Comparison of ENCODE assay signal across 8 mouse cellular contexts in genomic region chr7:24462388-24463319, GRCm38 (mm10). TPM values are rescaled to one million over a fixed set of nuclear protein-coding genes. Genes with fewer than 3 reads are reported as not detected.
DNase-seq lines count a peak whose midpoint lies in the region; ATAC-seq and TF ChIP-seq lines count a peak whose summit lies in the region.

TSS of gene Plaur (plus strand) at chr7:24462484.

- 7% methylated on average over 25 of the region's 27 CpGs for WGBS in forebrain, embryonic 13.5 days
- WGBS in hindbrain, embryonic 16.5 days, result 9% methylated on average over 26 of the region's 27 CpGs
- WGBS in liver, embryonic 14.5 days (ENCODE audit: insufficient replicate concordance), result 2% methylated on average over 27 of the region's 27 CpGs

- H3K9ac ChIP-seq in forebrain, embryonic 13.5 days, result no peak within 1 kb of the TSS
- no peak within 1 kb of the TSS for H3K9ac ChIP-seq in hindbrain, embryonic 16.5 days (ENCODE audit: low read depth, low read length)
- H3K9ac ChIP-seq in liver, embryonic 14.5 days (replicated peaks), result no peak within 1 kb of the TSS

- no peak within 1 kb of the TSS for H3K27ac ChIP-seq in forebrain, embryonic 13.5 days
- H3K27ac ChIP-seq in hindbrain, embryonic 16.5 days (ENCODE audit: low read depth, low read length), result no peak within 1 kb of the TSS
- no peak within 1 kb of the TSS for H3K27ac ChIP-seq in liver, embryonic 14.5 days

- no peak within 1 kb of the TSS for H3K4me3 ChIP-seq in forebrain, embryonic 13.5 days
- no peak within 1 kb of the TSS for H3K4me3 ChIP-seq in hindbrain, embryonic 16.5 days (ENCODE audit: low read length)
- peak within 1 kb of the TSS; percentile 13 to 33; a peak in 3 of 4 replicates for H3K4me3 ChIP-seq in liver, embryonic 14.5 days (ENCODE audit: insufficient read depth in 1 of 2, low read depth in 2 of 2, low read length in 2 of 2)

- peak; percentile 24; the same call in 1 of the 2 replicates for ATAC-seq in forebrain, embryonic 13.5 days
- ATAC-seq in hindbrain, embryonic 16.5 days, result peak; percentile 54; the same call in 1 of the 2 replicates
- ATAC-seq in liver, embryonic 14.5 days (ENCODE audit: insufficient read depth), result peak; percentile 48

- DNase-seq in retina, postnatal 1 day, result peak; percentile 27
- DNase-seq in retina, embryonic 14.5 days (ENCODE audit: low spot score), result no peak
- DNase-seq in liver, embryonic 14.5 days (ENCODE audit: low read depth in 3 of 3, low spot score in 3 of 3), result no peak
- peak; percentile 61 for DNase-seq in neural tube, embryonic 10.5 days (ENCODE audit: extremely low spot score, low spot score)
- no peak for DNase-seq in cerebellum, adult 9-11 months
- no peak for DNase-seq in layer of hippocampus, postnatal 36 days

- no peak for TF ChIP-seq CTCF in liver, embryonic 14.5 days (IDR thresholded peaks at IDR 0.05; ENCODE audit: low read depth)

- no peaks in the 10 kb centered on the region for H3K9me3 ChIP-seq in forebrain, embryonic 13.5 days (replicated peaks)
- H3K9me3 ChIP-seq in hindbrain, embryonic 16.5 days (ENCODE audit: control insufficient read depth, low read length), result no peaks in the 10 kb centered on the region
- no peaks in the 10 kb centered on the region for H3K9me3 ChIP-seq in liver, embryonic 14.5 days (ENCODE audit: control insufficient read depth, low read length)

- peaks cover 16% of the 10 kb centered on the region; the same call in 1 of the 2 replicates for H3K27me3 ChIP-seq in forebrain, embryonic 13.5 days
- H3K27me3 ChIP-seq in hindbrain, embryonic 16.5 days (replicated peaks; ENCODE audit: control insufficient read depth, insufficient read depth, low read length), result no peaks in the 10 kb centered on the region; the same call in 1 of the 2 replicates
- no peaks in the 10 kb centered on the region for H3K27me3 ChIP-seq in liver, embryonic 14.5 days (ENCODE audit: control insufficient read depth, insufficient read depth, low read length)

- no peaks in the 10 kb centered on the region for H3K36me3 ChIP-seq in forebrain, embryonic 13.5 days (ENCODE audit: poor library complexity, severe bottlenecking)
- H3K36me3 ChIP-seq in hindbrain, embryonic 16.5 days (ENCODE audit: control insufficient read depth, insufficient read depth, low read length), result no peaks in the 10 kb centered on the region
- H3K36me3 ChIP-seq in liver, embryonic 14.5 days (replicated peaks; ENCODE audit: control insufficient read depth, insufficient read depth, low read depth), result no peaks in the 10 kb centered on the region

- H3K4me1 ChIP-seq in forebrain, embryonic 13.5 days, result peaks cover 9% of the 10 kb centered on the region
- peaks cover 3% of the 10 kb centered on the region; the same call in 1 of the 2 replicates for H3K4me1 ChIP-seq in hindbrain, embryonic 16.5 days (ENCODE audit: control insufficient read depth, insufficient read depth, low read depth, low read length)
- peaks cover 0 to 4% of the 10 kb centered on the region in 2 experiments; a peak in 2 of 4 replicates for H3K4me1 ChIP-seq in liver, embryonic 14.5 days (replicated peaks; ENCODE audit: control insufficient read depth in 2 of 2, insufficient read depth in 2 of 2, low read length in 1 of 2)

- H3K4me2 ChIP-seq in forebrain, embryonic 13.5 days, result peak within 1 kb of the TSS; percentile 19; the same call in 1 of the 2 replicates
- H3K4me2 ChIP-seq in hindbrain, embryonic 16.5 days (ENCODE audit: low read length), result peak within 1 kb of the TSS; percentile 8
- H3K4me2 ChIP-seq in liver, embryonic 14.5 days (ENCODE audit: low read depth), result peak within 1 kb of the TSS; percentile 1

- no peak for TF ChIP-seq EP300 in liver, embryonic 14.5 days (IDR thresholded peaks at IDR 0.05; ENCODE audit: low read depth)

RNA-seq across cellular contexts. Expression of gene Plaur, which starts in this region (rescaled TPM):
- 1.3 TPM in 2 replicates for polyA plus RNA-seq in forebrain, embryonic 13.5 days (2015; fragmentation: Nextera tagmentation; extraction: Ambion mirVana)
- polyA plus RNA-seq in hindbrain, embryonic 16.5 days (2015; fragmentation: Nextera tagmentation; extraction: Ambion mirVana), result 1.8 and 2.2 TPM in 2 replicates
- 1.7 and 2.1 TPM in 2 replicates for polyA plus RNA-seq in liver, embryonic 14.5 days (2012; rRNA removed)
- 2.7 and 3.5 TPM in 2 replicates for polyA plus RNA-seq in liver, embryonic 14.5 days (2014; fragmentation: Nextera tagmentation; extraction: Ambion mirVana)
- total RNA-seq in layer of hippocampus, postnatal 36 days (2021), result under 1 TPM in 1 of 2 experiments, not detected in 1; 0.68 TPM

Comparison
In these comparisons a context has a peak if more than half of its experiments do, and no peak if none do; other contexts are left out.
1. DNase-seq: peak in retina, postnatal 1 day (single experiment) and neural tube, embryonic 10.5 days (single experiment); none in retina, embryonic 14.5 days (single experiment), liver, embryonic 14.5 days (0 of 3), cerebellum, adult 9-11 months (single experiment) and layer of hippocampus, postnatal 36 days (0 of 2).
2. H3K4me3 ChIP-seq: peak in liver, embryonic 14.5 days (2 of 2); none in forebrain, embryonic 13.5 days (single experiment) and hindbrain, embryonic 16.5 days (single experiment).
3. Peak in every context shown above with its lines, with median percentiles within 50 percentile points of each other: ATAC-seq and H3K4me2 ChIP-seq.